Mouse (Mus musculus) brain, embryonic 14.5 days (tissue): Measurements from ENCODE around the gene Rmi2.

ENCODE experiments used
- CTCF ChIP-seq: fragments of 200-500 bp; IDR thresholded peaks from 2 replicates; pipeline ENCODE4 v1.5.1; 2012; ENCODE audit warnings: inconsistent platforms, mild to moderate bottlenecking, moderate library complexity, borderline replicate concordance; ENCODE audit not compliant: insufficient read depth, insufficient read length; ENCODE audit errors: extremely low read depth
- POLR2A ChIP-seq: fragments of 200-500 bp; IDR thresholded peaks from 2 replicates; pipeline ENCODE4 v1.6.1; 2012; ENCODE audit warnings: mild to moderate bottlenecking, inconsistent platforms, borderline replicate concordance; ENCODE audit not compliant: poor library complexity, insufficient read depth, insufficient read length, severe bottlenecking; ENCODE audit errors: extremely low read depth

DNA sequence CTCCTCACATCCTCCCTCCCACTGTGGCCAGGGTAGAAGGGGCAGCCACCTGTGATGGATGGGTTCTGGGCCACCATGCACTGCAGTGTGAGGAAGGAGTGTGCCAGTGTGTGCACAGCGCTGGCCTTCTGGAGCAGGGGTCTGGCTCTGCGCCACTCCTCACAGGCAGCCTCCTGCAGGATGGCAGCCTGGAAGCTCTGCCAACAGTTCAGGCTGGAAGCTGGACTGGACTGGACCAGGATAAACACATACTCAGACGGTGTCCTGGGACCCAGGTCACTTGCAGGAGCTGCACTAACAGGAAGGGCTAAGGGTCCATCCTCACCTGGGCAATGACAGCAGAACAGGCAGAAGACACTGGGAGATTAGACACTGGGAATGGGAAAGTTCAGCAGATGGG lies 98.5 kb downstream of the Rmi2 start:
- TF ChIP-seq CTCF (no peak), POLR2A (no peak)
